Mouse (Mus musculus): ENCODE results near the gene Ralgapa2.

Ralgapa2 gene

DNA sequence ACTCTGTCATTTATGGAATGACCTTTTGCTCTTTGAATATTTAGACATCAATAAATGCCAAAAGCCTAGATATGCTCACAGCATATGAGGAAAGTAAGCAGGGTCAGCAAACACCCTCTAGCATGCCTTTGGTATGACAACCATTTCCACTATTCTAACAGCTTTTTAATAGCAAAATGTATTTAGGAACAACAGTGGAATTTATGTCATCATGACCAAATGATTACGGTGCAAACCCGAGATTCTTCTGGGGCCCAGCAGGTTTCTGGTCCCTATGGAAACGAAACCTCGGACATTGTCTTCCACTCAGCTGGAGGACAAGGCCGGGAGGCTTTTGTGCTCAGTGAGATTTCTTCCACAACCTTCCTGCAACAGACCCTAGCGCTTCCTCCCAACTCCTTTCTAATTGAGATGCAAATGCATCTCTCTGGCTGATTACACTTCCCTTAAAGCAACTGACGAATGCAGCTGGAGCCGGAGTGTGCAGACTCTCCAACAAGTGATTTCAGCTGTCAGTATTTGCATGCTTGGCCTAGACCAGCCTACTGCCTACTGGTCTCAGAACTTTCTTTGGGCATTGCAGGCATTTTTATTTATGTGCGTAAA lies 209.9 kb downstream of the Ralgapa2 start:
- peak; percentile 79 for DNase-seq (ENCODE audit: low spot score)

DNA sequence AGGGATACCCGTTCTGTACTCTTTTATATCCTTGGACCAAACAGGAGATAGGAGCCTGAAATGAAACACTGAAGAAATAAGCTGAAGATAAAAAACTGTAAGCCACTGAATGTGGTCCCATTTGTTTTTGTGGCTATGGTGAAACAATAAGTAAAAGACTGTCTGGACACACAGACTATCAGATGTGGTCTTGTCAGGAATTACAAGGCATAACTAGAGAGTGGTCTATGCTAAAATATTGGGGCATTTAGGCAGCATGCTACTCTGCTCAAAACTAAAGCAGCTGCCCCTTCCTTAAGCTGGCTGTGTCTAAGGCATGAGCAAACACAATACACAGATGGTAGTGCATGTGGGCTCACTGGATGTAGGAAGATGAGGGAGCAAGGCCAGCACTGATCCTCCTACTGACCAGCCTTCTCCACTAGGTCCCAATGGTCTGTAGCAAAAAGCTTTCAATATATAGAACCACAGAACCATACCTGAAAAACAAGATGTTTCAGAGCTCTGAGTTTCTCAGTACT lies 211.6 kb downstream of the Ralgapa2 start:
- no peak for DNase-seq (ENCODE audit: low spot score)

DNA sequence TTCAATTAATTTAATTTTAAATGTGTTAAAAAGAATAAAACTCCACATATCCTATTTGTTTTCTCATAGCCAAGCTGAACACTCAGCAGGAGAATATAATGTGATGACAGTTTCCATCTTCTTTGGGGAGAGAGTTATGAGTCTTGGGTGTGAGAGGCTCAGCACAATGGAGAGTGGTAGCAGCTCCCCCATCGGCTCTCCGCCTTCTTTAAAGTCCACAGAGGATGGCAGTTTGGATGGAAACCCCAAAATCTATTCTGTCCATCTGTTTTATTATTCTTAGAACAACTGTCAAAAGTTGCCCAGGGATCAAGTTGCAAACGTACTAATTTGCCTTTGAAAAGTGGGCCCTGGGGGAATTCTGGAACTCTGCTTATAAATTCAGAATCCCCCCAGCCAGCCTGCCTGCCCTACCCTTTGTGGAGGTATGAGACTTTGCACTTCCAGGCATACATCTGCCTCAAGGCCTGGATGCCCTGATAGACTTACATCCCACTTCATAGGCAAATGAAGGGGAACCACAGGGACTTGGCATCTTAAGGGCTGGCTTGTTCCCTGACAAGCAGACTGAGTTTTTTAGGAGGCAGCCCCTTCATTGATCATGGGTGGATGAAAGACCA lies 212.2 kb downstream of the Ralgapa2 start:
- DNase-seq (ENCODE audit: low spot score), result no peak

DNA sequence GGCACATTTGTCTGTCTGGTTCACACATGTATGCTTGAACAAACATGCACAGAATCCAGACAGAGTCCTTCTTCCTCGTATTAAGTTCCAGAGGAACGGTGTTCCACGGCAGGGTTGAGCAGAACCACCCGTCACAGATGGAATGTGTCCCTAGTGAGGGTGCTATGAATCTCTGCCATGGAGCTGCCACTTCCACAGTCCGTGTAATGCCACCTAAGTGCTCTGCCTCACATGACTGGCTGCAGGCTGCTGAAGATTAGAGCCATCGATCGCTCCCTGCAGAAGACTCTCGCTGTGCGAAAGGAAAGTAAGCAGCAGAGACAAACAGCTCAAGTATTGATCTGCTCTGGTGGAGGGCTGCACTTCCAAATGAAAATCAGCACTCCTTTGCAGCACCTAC lies 218.6 kb downstream of the Ralgapa2 start:
- DNase-seq (ENCODE audit: low spot score), result no peak

DNA sequence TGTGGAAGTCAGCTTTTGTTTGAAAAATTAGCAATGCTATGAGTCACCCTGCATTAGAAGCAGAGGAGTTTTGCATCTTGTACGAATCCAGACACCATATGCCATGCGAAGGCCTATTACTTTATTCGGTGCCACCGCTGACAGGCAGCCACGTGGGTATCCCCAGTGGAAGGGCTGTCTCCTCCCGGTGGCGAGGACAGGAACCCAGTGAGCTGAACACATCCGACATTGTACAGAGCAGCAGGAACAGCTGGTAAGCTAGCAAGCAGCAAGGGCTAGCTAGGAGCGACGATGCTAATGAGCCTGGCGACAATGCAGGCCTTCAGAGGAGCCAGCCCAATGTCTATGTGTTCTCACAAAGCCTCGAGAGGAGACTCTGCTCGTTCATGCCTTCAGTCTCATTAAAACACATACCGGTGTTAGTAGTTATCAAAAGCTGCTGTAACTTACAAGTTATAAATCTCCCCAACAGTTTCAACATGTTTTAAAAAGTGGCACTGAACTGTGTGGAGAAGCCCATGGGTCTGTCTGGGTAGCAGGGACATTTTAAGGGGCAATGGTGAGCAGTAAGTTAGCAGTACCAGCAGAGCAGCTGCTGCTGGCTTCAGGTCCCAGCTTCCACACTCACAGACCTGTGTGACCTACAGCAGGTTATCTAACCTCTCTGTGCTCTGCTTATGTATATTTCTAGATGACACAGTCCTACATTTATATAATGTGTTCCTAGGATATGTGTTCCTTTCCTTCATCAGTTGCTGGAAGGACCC lies 221.1 kb downstream of the Ralgapa2 start:
- peak; percentile 78 for DNase-seq (ENCODE audit: low spot score)

DNA sequence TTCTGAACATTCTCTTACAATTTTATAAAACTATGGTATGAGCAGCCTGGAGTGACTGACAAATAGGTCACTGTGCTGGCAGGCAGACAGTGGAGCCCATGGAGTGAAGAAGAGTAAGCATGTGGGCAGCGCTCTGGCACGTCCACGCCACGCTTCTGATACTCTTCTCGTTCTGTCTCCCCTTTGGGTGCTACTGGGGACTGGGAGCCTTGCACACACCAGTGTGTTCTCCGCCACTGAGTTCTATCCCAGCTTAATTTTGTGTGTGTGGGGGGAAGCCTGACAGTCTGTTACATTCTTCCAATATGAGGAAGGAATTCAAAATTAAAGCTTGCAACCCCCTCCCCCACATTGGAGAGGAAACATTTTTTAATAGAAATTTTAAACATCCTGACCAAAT lies 221.8 kb downstream of the Ralgapa2 start:
- DNase-seq (ENCODE audit: low spot score), result no peak

DNA sequence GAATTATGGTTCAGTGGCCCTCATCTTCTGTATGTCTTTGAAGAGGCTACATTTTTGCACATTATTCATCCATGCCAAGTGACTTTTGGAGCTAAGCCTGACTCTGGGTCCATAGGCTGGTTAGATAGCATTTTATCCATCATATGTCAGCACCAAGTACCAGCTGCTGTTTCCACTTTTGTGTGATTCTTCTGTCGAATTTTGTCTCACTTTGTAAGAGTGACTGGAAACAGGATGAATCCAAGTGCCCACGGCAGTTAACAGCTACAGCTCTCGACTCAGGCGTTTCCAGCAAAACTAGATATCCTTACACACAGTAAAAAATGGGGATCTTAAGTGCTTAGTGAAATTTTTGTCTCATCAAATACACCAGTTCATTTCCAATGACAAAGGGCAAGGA lies 222.8 kb downstream of the Ralgapa2 start:
- no peak for DNase-seq (ENCODE audit: low spot score)

DNA sequence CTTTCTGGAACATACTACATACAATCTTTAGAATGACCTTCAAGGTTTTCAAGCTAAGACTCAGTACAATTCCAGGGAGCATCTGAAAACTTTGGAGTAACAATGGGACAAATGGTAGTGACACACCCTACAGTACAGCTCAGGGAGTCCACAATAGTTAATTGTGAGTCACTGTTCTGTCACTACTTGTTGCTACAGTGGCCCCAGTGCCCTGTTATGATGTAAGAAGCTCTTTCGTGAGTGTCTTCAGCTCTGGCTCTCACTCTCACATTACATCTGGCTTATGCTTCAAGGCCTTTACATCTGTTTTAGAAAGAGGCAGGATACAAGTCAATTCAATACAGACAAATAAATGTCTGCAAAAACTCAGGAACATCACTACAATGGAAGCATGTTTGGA lies 223.8 kb downstream of the Ralgapa2 start:
- no peak for DNase-seq (ENCODE audit: low spot score)

DNA sequence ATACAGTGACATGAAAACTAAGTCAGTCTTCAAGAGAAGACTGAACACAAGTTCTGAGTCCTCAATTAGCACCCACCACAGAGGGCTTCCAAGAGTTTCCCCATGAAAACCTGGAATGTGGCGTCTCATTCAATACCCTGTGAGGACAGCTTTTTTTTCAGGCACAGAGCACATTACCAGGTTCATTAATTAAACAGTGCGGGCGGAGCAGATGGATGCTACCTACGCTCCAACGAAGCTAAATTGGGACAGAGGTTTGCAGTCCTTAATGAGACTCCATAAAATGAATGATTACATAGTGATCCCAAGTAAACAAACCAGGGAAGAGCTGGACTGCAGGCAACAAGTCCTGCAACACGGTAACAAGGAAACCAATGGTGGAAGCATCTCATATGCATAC lies 224.6 kb downstream of the Ralgapa2 start:
- no peak for DNase-seq (ENCODE audit: low spot score)

DNA sequence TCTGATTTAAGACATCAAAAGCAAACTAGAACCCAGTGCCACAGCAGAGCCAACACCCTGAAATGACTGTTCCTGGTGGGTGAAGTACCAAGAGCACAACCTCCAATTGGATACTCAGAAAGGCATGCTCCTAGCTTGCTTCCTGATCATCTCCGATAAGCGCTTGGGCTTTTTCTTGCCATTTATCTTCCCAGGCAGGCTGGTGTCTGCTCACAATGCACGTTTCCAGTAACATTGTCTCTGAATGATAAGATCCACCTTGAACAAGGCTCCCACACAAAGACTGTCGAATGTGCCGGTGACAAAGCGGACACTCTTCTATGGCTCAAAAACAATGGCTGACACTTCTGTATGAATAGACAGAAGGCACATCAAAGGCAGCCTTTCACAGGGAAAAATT lies 230.8 kb downstream of the Ralgapa2 start:
- DNase-seq (ENCODE audit: low spot score), result no peak

DNA sequence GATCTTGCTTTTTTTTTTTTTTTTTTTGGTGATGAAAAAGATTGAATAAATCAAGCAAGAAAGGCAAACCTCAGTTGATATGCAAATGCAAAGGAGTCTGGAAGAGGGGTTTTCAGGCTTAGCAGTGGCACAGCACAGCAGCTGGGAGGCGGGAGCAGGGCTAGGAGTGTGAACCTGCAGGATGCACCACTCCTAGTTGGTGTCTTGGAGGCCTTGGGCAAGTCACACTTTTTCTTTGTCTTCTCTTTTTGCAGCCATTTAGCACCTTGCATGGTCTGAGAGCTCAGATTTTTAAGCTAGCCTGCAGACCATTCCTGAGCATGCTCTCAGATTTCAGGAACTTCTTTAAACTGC lies 231.2 kb downstream of the Ralgapa2 start:
- no peak for DNase-seq (ENCODE audit: low spot score)

DNA sequence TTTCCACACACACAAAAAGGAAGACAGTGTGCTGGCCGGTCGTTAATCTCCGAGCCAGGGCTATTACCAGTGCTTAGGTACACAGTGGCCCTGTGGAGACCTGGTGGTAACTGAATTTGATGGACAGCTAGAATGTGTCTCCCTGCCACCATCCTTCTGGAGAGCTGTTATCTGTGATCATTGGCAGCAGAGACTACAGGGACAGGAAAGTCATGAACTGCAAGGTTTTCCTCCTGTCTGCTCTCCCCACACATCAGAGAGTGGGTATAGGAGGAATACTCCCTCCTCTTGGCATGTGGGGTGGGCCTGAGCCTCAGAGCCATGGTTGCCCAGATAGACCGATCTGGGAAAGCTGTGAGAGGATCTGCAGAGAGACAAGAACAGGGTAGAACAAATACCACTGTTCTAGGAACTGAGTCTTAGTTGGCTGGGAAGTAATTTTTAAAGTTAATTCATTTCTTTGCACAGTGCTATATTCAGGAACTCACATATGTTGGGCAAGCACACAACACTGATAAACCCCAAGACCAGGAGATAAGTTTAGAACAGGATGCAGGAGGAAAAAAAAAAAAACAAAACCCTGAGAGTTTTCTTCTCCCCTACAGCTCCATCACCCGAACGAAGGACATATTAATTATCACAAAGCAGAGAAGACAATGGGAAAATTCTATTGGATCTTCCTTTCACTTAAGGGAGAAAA lies 231.8 kb downstream of the Ralgapa2 start:
- DNase-seq (ENCODE audit: low spot score), result no peak

DNA sequence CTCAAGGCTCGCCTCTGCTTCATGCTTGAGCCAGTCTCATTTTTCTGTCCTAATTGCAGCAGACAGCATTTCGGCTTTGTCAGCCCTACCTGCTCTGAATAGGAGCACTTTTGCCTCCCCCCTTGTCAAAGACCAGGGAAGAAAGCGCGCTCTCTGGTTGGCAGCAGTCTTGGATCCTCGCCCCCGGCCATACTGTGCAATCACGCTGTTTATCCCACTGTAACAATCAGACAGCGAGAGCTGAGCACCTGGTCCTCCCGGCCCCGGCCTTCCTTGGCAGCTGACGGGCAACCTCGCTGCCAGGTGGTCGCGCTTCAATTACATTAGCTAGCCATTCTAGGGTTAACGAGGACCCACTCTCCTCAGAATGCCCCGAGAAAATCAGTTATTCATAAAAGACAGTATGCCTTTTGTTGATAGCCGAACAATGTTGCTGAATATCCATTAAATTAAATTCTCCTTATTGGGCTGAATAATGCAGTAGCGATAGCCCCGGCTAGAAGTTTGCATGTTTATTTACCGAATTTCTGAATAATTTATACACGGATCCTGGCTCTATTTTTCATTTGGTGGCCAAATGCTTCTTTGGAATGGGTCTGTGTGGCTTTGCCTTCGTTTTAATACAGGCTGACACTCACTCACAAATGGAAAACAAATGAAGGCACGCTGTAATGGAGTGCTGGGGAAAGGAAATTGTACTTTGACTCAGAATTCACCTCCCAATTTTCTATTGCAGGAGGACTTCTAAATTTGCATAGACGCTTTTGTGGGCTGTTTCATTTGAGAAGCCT lies 232.5 kb downstream of the Ralgapa2 start:
- no peak for DNase-seq (ENCODE audit: low spot score)

DNA sequence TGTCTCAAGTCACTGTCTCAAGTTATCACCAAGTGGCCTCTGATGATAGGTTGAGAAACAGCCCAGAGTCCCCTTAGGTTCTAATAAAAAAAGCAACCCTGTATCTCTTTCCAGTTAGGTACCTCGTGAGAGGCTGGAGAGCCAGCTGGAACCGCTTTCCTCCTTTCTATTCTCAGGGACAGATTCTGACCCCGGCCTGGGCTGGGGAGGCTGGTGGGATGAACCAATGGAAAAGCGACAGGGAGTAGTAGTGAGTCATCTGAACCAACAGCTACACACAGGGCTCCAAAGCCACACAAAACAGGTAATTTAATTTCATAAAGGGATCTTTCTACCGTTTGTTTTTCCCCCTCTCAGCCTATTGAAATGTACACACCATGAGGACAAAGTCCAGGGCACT lies 233.8 kb downstream of the Ralgapa2 start:
- no peak for DNase-seq (ENCODE audit: low spot score)

DNA sequence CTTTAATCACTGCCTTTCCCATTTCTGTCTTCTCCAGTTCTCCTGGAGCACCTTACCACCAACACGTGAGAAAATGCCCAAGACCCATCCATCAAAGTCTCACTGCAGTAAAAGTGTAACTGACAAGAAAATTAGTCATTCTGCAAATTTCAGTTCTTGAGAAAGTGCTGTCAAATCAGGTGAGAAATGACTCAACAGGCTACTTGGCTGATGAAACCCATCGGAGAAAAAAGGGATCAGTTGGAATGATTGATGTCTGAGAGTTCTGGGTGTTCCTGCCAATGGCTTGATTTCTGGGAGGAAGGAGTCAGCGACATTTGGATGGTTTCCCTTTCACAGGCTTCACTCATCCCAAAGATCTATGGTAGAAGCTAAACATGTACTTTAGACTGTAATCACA lies 245.6 kb downstream of the Ralgapa2 start:
- DNase-seq (ENCODE audit: low spot score), result no peak

DNA sequence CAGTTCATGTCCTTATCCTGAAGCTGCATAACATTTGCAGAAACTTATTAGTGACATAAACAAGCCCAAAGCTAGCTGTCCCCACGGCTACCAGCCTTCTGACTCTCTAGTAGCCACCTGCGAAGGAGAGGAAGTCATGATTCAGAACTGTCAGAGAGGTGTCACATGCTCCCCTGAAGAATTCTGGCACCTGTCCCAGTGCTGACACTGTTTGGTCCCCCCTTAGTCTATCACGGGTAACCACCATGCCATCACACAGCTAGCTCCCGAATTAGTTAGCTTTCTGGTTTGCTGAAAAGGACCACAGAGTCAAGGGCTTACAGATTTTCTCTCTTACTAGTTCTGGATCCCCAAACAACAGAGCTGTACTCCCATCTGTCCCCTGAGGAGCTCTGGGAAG lies 247.1 kb downstream of the Ralgapa2 start:
- no peak for DNase-seq (ENCODE audit: low spot score)

DNA sequence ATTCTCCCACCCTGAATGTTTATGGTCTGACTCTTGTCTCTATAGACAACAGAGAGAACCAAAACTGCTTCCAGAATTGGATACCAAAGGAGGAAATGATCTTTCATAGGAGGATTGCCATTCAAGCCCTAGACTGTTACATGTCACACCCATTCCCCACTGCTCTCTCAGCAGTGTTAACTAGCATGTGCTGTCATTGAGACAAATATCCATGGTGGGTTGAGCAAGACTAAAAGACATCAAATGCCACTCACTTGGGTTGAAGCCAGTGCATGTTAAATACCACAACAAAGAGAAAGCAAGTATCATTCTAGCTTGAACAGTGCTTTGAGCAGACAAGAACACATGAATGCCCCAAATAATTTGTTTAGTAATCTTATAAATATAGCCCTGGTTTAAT lies 249.2 kb downstream of the Ralgapa2 start:
- DNase-seq (ENCODE audit: low spot score), result no peak

DNA sequence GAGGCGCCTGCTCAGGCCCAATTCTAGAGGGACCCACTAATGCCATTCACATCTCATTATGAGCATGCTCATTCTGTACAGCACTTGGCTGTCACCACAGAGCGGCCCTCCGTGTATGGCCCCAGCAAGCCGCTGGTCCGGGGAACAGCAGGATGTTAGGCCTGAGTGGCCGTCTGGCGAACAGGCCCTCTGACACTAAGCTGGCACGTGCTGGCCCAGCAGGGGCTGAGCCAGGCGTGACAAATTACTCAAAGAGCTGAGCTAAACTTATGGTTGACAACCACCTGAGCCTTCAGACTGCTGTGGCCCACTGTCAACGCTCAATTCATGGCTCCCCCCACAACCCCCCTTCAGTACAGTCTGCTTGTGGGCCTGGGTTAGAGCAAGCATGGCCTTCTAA lies 249.9 kb downstream of the Ralgapa2 start:
- peak; percentile 57 for DNase-seq (ENCODE audit: low spot score)

DNA sequence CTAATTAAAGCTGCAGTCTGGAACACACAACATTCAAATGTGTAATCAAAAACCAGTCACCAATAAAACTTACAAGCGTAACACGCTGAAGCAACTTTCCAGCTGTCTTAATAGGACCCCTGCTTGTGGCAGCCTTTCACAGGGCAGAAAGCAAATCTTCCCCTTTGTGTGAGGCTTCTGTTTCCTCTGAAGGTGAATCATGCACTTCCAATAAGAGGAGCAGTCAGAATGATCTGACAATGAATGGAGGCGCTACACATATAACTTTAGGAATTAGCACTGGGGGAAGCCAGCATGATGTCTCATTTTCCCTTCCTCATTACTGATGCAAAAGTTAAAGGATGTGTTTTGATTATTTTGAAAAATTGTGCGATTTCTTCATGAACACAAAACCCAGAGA lies 251.0 kb downstream of the Ralgapa2 start:
- DNase-seq (ENCODE audit: low spot score), result no peak

DNA sequence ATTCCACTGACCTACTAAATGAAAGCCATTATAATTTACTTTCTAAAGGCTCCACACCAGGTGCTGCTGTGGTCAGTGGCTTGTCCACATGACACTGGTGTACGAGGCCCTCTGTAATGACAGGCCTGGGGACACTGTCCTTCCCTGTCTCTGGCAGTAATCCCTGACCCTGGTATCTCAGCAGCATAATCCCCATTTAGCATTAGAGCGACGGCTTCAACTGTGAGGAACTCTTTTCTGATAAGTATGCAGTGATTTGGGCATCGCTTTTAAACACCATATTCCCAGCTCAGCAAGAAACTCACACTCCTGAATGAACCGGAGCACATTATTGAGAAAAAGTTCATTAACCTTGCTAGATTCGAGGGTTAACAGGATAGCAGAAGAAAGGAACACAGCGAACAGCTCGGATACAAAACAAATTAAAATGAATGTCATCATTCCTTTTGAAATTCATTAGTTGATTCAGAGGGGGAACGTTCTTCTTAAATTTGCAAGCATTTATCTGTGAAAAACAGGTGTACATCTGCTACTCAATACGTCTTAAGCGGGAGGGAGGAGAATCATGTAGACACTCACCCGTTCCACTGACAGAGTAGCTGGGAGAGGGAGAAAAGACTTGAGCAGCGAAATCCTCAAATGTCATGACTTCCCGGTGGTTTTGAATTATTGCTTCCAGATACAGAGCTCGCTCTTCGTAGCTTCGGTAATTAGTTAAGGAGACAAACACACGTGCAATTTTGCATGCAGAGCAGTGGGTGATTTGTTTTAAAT lies 252.2 kb downstream of the Ralgapa2 start:
- no peak for DNase-seq (ENCODE audit: low spot score)
